Mouse (Mus musculus): ENCODE results near the gene Vldlr.

Gene Vldlr

DNA sequence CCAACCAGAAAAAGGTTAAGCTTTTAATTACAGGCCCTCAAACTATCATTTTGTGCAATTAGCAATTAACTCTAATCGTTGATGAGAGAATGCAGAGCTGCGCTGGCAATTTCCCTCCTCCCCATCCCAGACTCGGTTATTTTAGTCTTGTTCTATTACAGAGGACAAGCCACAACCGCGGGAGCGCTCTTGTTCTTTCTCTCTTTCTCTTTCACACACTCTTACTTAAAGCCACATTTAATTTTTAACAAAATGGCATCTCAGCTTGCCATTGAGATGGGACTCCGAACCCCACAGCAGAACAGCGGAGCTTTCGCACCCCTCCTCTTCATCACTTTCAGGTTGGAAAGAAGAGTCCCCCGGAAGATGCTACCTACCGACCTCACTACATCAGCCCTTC, at the start of gene Vldlr:
TSS of gene Vldlr (plus strand) at position 167 of the 400 bp plus-strand sequence.
- CTCF ChIA-PET: no interaction called here

DNA sequence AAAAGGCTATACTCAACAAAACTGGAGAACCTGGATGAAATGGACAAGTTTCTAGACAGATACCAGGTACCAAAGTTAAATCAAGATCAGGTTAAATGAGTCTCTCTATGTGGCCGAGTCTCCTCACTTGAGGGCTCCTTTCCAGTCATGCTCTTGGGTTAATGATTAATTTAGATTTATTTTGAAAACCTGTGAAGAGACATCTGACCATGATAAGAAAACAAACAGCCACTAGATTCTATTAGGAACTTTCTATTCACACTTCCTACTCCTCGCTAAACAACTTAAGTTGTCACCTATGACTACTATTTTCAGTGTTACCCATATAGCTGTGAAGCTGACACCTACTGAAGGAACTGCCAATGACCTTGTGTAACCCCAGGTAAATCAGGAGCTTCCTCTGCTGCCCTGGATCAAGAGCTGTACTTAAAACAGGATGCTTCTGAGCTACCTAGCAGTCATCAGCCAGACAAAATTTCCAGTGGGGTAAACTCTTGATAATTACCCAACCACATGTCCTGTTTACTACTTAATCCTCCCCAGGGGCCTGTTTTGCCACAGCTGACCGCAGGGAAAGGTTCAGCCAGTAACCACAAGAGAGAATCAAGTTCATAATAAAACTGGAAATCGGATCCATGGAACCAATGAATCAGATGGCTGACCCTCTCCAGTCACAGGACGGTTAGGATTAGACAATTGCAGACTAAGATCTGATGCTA, 48.5 kb upstream of the Vldlr start:
- CTCF ChIA-PET: no interaction called here

DNA sequence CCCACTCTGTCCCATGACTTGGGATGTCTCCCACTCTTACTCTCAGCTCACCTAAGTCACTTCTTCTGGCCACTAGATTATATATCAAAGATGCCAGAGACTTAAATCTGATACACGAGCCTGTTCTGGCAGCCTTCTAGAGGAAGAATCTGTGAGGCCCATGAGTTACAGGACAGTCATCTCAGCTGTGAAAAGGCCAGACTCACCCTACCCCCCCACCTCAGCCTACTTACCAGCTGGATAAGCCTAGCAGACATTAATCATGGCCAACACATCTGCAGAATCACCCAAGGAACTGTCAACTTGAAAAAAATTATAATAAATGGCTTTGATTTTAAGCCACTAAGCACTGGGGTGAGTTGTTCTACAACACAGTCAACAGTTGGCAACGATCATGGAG, 42.4 kb upstream of the Vldlr start:
- CTCF ChIA-PET: no interaction called here

DNA sequence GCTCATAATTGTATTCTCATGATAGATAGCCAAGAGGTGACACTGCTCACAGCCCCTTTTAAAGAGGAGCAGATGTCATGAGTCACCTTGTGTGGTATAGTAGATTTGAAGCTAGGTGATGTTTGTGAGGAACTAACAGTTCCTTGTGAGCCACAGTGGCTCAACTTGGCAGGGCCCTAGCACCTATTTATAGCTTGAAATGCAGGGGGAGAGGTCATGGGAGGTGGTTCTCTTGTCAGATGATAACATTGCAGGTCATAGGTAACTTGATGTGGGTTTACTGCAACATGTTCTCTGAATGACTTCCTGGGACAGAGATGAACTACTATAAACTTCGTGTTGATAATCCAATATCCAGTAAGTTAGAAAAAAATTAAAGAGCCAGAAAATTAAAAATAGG, 40.7 kb upstream of the Vldlr start:
- CTCF ChIA-PET: no interaction called here

DNA sequence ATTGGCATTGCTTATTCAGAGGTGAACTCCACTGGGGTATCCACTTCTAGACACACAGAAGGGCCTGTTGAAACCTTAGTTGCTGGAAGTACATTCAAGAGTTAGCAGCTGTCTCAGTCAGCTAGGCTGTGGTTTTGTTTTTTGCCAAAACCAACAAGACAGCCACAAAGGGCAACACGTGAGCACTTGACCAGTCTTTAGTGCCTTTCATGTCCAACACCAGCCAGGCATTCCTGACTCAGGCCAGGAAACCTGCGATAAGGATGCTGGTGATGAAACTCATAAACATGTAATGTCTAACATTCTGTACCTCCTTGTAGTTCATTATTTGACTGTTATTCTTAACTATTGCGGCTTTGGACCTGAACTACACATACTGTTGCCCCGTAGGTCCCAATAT, 39.7 kb upstream of the Vldlr start:
- CTCF ChIA-PET: no interaction called here

DNA sequence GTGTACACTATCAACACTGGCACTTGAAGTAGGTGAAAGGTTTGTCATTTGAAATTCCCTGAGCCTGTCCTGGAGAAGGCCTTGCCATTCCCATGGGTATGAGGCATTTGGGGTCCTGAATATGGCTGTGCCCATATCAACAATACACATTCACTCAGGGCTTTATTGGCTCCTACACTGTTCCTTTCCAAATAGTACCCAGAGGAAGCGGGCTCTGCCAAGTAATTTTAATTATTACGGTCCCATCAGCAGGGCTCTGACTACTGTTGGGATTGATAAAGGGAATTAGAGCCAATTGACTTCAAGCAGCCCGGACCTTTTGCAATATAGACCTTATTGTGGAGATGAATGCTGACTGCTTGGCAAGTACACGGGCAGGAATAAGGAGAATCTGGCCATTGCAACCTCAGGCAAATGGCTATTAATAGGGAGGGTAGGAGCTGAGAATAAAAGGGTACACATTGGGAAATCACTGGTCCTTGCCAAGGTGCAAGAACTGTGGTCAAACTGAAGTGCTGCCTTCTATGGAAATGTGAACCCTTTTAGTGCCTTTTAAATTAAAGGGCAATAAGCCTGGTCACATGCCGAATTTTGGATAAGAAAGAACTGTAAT, 38.0 kb upstream of the Vldlr start:
- CTCF ChIA-PET: no interaction called here

DNA sequence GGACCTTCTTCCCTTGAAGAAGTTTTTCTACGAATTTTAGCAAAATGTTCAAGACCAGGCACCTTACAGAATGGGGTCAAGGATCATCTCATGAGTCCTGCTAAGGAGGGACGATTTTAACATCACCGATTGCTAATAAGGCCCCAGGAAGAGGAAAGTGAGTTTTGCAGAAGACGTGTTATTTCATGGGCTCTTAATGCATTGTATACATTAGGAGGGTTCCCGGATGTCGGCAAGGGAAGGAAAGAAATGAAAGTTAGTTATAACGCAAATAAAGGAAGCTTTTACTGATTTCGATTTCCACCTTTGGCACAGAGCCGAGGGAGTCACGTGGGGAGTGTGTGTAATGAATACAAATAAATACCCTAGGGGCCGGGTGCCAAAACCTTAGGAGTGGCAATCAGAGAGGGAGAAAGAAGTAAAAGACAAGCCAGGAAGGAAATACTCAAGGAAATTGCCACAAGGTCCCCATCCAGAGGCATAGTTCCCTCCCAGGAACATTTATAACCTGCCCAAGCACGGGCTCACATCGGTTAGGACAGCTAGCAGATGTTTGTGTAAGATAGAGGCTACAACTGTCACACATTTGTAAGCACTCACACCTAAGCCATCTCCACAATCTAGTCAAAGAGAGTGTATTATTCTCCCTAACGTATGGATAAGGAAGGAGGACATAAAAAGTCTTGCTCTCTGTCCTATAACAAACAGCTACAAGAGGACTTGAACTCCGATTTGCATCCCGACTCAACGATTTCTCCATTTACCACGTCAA, 35.7 kb upstream of the Vldlr start:
- CTCF ChIA-PET: no interaction called here

DNA sequence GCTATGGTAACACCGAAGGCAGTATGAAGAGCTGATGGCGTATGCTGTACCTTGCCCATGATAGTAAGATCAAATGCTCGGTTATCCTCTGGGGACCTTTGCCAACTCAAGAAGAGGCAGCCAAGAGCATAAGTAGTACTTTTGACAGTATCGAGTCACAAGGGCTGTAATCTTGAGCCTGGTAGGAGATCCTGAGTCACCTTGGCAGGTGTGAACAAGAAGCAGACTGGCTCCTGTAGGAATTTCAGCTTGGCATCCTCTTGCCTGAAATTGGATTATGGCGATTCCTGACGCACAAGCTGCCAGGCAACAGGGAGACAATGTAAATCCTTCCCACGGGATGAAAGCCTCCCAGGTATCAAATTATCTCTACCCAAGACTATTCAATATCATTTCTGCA, 32.8 kb upstream of the Vldlr start:
- CTCF ChIA-PET: no interaction called here

DNA sequence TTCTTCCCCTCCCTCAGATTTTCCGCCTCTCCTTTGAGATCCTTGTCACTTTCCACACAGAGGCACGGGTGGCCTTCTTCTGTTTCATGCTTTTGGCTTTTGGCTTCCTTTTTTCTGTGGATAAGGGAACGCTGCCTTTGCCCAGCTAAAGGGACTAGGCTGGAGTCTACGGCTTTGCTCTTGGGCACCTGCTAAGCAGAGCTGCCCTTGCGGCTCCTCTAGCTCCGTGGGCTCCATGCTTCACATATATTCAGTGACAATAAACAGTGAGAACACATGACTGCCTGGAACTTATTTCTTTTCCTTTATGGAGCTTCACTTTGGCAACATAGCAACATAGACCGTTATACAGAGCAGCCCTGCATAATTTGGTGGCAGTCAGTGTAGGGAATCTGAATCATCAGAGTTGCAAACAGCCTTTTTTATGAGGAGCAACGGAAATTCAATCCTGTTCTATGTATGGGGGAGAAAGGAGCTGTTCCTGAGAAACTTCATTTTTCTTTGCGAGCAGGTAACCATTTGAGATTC, 12.5 kb upstream of the Vldlr start:
- CTCF ChIA-PET: interaction anchor here (0.8 kb wide), 1 partner anchor 398 kb away, joined by 3 read pairs; no protein-coding TSS in a partner anchor

DNA sequence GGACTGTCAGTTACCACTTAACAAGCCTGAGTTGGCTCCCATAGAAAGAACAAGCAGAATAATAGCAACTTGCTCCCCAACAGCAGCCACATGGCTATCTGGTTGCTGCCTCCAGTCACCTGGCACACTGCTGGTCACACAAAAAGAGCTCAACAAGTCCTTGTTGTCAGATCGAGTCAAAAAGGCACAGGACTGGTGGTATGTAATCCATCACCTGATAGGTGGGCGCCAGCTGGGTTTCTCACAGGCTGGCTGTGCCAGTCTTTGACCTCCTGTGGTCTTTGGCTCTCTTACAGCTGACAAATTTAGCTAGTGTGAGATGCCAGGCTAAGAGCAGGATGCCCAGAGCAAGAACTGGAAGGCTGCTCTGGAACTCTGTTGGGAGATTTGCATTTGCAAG, 5.3 kb upstream of the Vldlr start:
- CTCF ChIA-PET: no interaction called here

DNA sequence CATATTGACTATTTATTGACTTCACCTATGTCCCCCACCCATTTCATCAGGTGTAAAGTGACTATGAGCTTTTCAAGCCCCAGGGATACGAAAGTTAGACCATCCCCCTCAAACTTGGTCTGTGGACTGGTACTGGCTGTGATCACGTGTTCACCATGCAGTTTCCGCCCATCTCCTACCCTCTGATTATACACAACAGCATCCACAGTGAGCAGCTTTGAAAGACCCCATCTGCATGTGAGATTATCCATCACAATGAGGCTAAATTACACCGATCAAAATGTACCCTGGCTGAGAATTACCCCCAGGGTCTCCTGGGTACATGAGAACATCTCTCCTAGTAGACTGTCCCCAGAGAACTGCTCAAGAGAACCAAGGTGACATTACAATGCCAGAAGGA, 688 bp upstream of the Vldlr start:
- CTCF ChIA-PET: no interaction called here

DNA sequence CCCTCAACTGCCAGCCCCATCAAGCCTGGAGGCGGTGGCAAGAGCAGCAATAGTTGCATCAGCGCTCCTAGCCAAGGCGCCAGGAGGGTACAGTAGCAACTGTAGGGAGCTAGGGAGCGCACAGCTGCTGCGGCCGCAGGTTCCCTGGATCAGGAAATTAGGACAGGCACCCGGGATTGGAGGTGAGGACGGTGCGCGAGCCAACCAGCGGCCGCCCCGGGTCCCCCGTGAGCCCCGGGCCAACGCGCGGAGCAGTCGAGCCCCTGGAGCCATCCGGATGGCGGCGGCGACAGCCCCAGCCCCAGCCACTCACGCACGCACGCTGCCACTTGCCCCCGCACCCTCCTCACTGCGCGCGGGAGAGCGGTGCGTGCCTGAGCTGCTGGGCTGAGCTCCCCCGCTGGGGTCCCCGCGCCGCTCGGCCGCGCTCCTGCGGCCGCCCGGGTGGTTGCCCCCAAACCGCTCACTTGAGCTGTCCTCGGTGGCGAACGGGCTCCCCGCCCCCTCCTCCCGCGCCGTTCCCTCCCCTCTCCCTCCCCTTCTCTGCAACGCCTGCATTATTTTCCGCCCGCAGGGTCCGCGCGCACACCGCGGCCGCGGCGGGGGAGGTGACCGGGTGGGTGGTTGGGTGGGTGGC, 601 bp downstream of the Vldlr start:
- CTCF ChIA-PET: no interaction called here

DNA sequence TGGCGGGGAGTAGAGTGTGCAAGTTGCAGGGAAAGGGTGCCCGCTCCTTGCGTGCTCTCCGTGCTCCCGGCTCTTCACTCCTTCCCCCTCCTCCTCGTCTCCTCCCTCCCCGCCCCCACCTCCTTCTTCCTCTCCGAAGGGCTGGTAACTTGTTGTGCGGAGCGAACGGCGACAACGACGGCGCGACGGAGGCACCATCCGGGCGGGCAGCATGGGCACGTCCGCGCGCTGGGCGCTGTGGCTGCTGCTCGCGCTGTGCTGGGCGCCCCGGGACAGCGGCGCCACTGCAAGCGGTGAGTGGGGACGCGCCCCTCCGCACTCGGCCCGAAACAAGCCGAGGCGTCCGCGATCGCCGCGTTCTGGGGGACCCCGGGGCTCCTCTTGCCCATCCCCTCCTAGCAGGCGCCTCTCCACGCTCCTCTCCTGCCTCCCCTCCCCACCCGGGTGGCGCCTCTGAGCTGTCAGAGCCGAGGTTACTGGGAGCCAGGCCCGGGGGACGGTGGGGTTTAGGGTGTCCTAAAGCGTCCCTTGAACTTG, 1.2 kb downstream of the Vldlr start:
- CTCF ChIA-PET: no interaction called here

DNA sequence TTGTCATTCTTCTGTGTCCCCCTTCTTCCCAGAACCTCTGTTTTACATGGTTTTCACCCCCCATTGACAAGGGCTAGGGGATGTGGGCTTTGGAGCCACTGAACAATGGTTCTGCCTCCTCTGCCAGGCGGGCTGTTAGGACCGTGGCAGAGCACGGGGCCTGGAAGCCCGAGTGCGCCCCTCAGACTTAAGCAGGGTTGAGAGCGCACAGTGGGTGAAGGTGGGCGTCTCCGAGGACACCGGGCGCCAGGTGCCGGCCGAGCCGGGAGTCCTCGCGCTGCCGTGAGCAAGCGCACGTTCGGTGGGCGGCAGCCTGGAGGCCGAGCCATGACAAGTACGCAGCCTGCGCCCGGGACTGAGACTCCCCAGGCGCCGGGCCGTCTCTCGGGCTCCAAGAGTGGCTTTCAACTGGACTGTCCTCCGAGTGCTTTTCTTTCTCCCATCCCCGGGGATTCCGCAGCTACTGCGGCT, 1.7 kb downstream of the Vldlr start:
- CTCF ChIA-PET: interaction anchor here (0.7 kb wide), 1 partner anchor 44 kb away, joined by 3 read pairs; no protein-coding TSS in a partner anchor

DNA sequence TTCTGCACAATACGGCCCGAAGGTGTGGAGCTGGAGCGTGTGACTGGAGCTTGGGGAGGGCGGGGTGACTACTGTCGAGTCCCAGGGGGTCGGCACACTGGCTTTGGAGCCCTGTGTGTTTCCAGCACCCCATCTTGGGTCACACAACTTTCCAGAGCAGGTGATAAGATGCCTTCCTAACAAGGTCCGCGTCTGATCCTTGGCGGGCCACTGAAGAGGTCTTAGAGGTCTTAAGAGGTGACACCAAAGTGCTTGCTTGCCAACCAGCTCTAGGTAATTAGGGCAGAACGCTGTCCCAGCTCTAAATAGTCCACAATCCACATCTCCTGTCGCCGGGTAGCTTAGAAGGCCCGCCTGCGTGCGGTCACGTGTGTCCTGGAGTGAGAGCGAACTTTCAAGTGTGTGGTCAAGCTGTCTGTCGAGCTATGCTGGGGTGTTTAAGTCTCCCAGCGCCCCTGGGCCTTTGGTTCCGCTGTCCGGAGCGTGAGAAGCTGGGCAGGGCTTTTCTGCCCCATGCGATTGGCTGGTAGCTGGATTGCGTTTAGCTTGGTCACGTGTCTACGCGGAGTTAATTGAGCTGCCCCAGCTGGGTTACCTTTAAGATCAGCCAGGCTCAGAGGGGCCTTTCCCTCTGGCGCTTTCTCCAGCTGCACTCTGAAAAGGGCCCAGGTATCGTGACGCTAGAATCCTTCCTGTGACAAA, 2.4 kb downstream of the Vldlr start:
- CTCF ChIA-PET: interaction anchor here (0.7 kb wide), 1 partner anchor 43 kb away, joined by 3 read pairs; no protein-coding TSS in a partner anchor

DNA sequence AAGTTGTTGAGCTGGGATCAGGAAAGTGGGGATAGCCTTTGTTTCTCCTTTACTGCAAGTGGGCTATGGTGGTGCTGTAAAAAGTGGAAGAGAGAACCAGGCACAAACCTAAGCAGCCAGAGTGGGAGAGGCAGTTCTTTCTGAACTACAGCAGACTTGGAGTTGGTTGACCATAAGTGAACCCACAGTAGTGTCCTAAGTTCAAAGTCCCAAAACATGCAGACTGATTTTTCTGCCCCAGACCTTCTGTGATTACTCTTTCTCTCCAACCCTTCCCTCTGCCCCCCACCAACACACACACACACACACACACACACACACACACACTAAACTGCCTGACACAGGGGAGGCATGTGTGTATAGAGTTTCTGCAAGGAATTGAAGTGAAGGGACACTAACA, 3.3 kb downstream of the Vldlr start:
- CTCF ChIA-PET: no interaction called here

DNA sequence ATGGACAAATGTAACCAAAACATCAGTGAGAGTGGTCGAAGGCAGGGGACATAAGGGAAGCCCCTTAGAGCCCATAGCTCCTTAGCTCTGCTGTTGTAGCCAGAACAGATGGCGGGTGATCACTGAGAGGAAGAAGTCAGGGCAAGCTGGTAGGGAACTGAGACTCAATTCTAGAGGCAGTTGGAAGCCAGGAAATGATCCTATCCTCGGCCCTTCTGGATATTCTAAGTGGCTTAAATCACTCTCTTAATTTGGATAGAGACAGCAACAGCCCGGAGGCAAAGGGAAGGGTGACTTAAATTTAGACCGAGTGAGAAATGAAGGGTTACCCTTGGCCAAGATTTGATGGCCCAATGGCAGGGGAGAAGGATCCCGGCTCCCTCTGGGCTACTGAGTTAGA, 6.8 kb downstream of the Vldlr start:
- CTCF ChIA-PET: no interaction called here

DNA sequence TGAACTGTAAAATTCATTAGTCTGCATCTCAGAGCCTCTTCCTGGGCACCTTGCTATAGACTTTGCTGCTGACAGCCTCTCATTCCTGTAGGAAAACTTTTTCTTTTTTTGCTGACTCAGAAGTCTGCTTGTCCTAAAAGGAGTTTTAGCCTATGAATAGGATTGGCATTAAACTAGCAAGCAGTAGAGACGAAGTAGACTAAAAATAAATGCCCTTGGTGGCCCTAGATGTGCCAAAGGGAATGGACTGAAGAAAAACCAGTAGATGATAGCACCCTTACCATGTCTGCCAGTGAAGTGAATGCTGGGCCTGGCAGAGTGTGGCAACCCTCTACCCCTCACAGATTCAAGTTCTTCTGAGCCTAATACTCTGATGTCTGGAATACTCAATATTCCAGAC, 8.1 kb downstream of the Vldlr start:
- CTCF ChIA-PET: no interaction called here

DNA sequence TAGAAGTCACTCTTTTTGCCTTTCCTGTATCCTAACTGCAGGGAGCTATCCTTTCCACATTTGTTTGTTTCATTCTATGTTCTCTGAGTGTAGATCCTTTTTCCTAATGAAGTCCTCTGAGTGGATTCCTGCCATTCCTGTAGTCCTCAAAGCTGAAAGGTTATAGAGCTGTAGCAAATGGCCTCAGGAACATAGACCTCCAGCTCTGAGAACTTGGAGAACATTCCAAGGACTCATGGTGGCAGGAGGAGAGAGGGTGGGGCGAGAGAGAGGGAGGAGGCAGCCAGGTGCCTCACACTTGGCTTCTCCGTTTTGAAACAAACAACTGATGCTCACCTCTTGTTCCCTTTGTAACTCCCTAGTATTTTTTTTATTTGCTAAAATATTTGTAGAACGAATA, 10.3 kb downstream of the Vldlr start:
- CTCF ChIA-PET: interaction anchor here (0.5 kb wide), 1 partner anchor 64 kb away, joined by 3 read pairs; no protein-coding TSS in a partner anchor

DNA sequence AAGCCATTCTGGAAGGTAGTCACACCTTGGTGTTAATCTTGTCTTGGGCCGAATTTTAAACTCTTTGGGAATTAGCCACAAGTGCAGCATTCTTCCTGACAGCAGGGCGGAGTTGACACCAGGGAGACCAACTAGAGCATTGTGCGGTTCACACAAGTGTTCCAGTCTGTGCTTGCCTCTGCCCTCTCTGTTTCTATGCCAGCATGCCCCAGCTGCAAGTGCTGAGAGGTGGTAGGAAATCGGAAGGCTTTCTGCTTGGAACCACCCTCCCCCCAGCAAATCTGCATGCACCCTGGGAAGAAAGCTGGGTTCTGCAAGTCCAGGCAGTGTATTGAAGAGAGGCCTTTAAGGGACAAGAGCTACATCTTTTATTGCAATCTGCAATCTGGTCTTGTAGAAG, 10.8 kb downstream of the Vldlr start:
- CTCF ChIA-PET: no interaction called here

DNA sequence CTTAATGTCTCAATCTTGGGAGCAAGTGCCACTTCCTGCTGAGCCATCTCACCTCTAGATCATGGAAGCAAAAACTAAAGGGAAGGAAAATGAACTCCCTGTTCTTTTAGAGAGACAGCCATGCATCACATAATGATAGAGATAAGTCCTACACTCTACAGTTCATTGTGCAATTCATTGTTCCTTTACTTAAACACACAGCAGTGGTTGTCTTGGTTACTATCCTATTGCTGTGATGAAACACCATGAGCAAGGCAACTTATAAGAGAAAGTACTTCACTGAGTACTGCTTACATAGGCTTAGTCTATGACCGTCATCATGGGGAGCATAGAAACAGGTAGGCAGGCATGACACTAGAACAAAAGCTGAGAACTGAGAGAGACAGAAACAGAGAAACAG, 12.0 kb downstream of the Vldlr start:
- CTCF ChIA-PET: interaction anchor here (0.6 kb wide), 1 partner anchor 862 kb away, joined by 3 read pairs; no protein-coding TSS in a partner anchor

Measured in spleen, embryonic (tissue).